Mouse (Mus musculus) ES-E14 (cell line): Measurements from ENCODE around the gene Fnbp1l. TPM values are rescaled to one million over a fixed set of nuclear protein-coding genes. Genes with fewer than 3 reads are reported as not detected.

Experiments used
- DNase-seq: peaks from one replicate; pipeline ENCODE4 v3.0.0-alpha.2; 2013; ENCODE audit warnings: low read depth, low spot score
- H3K27ac ChIP-seq: 2 replicates; pipeline ENCODE4 v1.5.1; 2012; ENCODE audit warnings: low read depth, mild to moderate bottlenecking, low read length, moderate library complexity, mixed read lengths; ENCODE audit not compliant: poor library complexity, insufficient read depth, severe bottlenecking
- H3K36me3 ChIP-seq: 2 replicates; pipeline ENCODE4 v1.6.1; 2012; ENCODE audit warnings: mild to moderate bottlenecking, low read length, moderate library complexity, mixed read lengths; ENCODE audit not compliant: control insufficient read depth, poor library complexity, insufficient read depth, severe bottlenecking
- H3K4me1 ChIP-seq, 2 experiments: fragments of 150-350 bp in 1 of 2; sonication (generic) in 1 of 2; 2 replicates each; pipeline ENCODE4 v1.6.1; 2012; ENCODE audit warnings: low read length in 2 of 2, mild to moderate bottlenecking in 1 of 2, mixed read lengths in 1 of 2; ENCODE audit not compliant: control insufficient read depth in 2 of 2, insufficient read depth in 2 of 2, poor library complexity in 1 of 2
- H3K4me3 ChIP-seq, 2 experiments: fragments of 150-350 bp in 1 of 2; sonication (generic) in 1 of 2; 2 replicates each; pipeline ENCODE4 v1.5.1; 2012; ENCODE audit warnings: low read length in 2 of 2, low read depth in 1 of 2, mild to moderate bottlenecking in 1 of 2, mixed read lengths in 1 of 2; ENCODE audit not compliant: insufficient read depth in 1 of 2, poor library complexity in 1 of 2, severe bottlenecking in 1 of 2
- H3K9ac ChIP-seq: 2 replicates; pipeline ENCODE4 v1.6.1; 2012; ENCODE audit warnings: low read depth, mild to moderate bottlenecking, low read length, mixed read lengths; ENCODE audit not compliant: poor library complexity, insufficient read depth, severe bottlenecking
- H3K9me3 ChIP-seq: fragments of 150-350 bp; sonication (generic); 2 replicates; pipeline ENCODE4 v1.6.1; 2012; ENCODE audit warnings: low read depth, mild to moderate bottlenecking, low read length; ENCODE audit not compliant: control insufficient read depth, insufficient read depth
- CHD2 ChIP-seq: IDR thresholded peaks from 2 replicates; pipeline ENCODE4 v1.6.1; 2014; ENCODE audit warnings: mild to moderate bottlenecking, low read depth, low read length, inconsistent platforms
- HCFC1 ChIP-seq: IDR thresholded peaks from 2 replicates; pipeline ENCODE4 v1.6.1; 2012; ENCODE audit warnings: low read length, inconsistent platforms, borderline replicate concordance; ENCODE audit not compliant: insufficient read depth
- MAFK ChIP-seq: IDR thresholded peaks from 2 replicates; pipeline ENCODE4 v1.6.1; 2014; ENCODE audit warnings: mild to moderate bottlenecking, low read depth, low read length, inconsistent platforms; ENCODE audit not compliant: insufficient read depth
- ZC3H11A ChIP-seq: IDR thresholded peaks from 2 replicates; pipeline ENCODE4 v1.6.1; 2012; ENCODE audit warnings: low read depth, mild to moderate bottlenecking, inconsistent platforms, low read length, borderline replicate concordance
- ZNF384 ChIP-seq: IDR thresholded peaks from 2 replicates; pipeline ENCODE4 v1.6.1; 2012; ENCODE audit warnings: low read depth, low read length, inconsistent platforms
- in situ Hi-C, 2 experiments: fragments of 600-800 bp; cut with MboI; formaldehyde crosslinking; loops; one replicate each; pipeline ENCODE4 v1.15.1; 2025; ENCODE audit warnings: low sequenced_read_pairs in 2 of 2, inconsistent platforms in 1 of 2; ENCODE audit not compliant: unreplicated experiment in 2 of 2
- total RNA-seq: library from RNA; depleted of rRNA; stranded (reverse); fragments of 300-350 nt; gene quantifications from 2 replicates; pipeline ENCODE4 v1.2.3, GENCODE M21; 2012

Fnbp1l gene
- total RNA-seq, 1 experiment: 25.5 TPM

DNA sequence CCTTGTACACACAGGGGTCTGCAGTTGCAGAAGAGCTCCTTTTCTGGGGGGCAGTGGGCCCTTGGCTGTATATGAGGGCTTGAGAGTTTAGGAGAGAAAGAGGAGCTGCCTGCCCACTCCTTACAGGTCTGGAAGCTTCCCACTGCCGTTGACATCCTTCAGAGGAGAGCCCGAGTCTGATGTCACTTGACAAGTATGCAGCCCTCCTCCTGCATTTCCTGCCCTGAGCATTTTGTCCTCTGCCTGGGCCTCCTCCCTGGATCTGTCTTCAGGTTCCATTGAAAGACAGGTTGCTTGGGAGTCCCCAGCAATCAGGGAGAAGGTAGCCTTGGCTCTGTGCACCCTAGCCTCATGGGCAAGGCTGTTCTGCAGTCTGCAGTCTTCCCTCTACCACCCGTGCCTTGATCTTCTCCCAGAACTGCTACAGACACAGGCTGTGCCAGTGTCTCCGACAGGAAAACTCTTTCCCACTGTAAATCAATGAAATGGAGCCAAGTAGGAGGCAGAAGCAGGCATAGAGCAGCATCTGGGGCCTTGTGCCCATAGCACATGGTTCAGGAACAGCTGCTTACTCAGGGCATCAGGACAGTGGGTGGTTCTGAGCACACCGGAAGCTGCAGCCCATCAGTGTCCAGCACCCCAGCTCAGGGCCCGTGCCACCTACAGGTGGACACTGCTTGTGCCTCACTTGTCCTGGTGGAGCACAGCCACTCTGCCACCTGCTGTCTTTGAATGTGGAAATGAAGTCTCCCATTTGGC is 103.8 kb downstream of the Fnbp1l start:
- in situ Hi-C loops: no loop called here
- H3K4me1 ChIP-seq: peaks cover 3% of the 10 kb centered on the region in 2 experiments; a peak in 2 of 4 replicates

DNA sequence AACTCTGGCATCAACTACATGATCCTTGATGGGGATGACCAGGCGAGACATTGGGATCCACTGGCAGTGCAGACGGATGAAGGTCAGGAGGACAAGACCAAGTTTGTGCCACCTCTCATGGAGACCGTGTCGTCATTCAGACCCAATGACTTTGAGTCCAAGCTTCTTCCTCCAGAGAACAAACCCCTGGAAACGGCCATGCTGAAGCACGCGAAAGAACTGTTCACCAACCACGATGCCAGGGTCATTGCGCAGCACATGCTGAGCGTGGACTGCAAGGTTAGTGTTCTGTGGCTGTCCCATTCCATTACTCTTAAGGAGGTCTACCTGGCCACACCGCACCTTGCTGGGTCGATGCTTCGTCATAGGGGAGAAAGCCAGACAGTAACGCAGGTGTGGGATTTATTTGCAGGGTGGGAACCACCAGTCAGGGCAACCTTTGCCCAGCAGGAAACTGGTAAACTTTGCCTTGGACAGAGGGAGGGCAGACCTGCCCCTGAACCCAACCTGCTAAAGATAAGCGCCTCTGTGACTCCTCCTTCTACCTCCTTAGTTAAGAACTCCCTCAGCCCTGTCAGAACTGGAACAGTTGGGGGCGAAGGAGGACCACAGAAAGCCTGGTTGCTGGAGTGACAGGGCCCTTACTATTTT is 106.7 kb downstream of the Fnbp1l start:
- Histone ChIP-seq H3K36me3 (peaks cover 38% of the 10 kb centered on the region), H3K4me1 (peaks cover 3 to 8% of the 10 kb centered on the region in 2 experiments; a peak in 2 of 4 replicates), H3K9ac (no peak overlapping the region), H3K27ac (no peak overlapping the region), H3K4me3 (no peak overlapping the region), H3K9me3 (no peaks in the 10 kb centered on the region)
- DNase-seq: no peak
- TF ChIP-seq ZNF384 (no peak), HCFC1 (no peak), CHD2 (no peak), MAFK (no peak), ZC3H11A (no peak)
- in situ Hi-C loops: no loop called here

More for the DNA sequence above, 103.8 kb downstream of the Fnbp1l start:
- H3K36me3 ChIP-seq: peaks cover 49% of the 10 kb centered on the region
- H3K4me3 ChIP-seq: no peak overlapping the region
- no peak for TF ChIP-seq ZNF384
- no peak for TF ChIP-seq CHD2
- no peak for TF ChIP-seq MAFK
- no peak for TF ChIP-seq HCFC1
- no peak for TF ChIP-seq ZC3H11A
- no peak overlapping the region for H3K27ac ChIP-seq
- DNase-seq: no peak
- no peaks in the 10 kb centered on the region for H3K9me3 ChIP-seq
- no peak overlapping the region for H3K9ac ChIP-seq

GRCm38 (mm10) chr3:122511721-122512619 is 107.5 kb downstream of the Fnbp1l start:
- Histone ChIP-seq H3K4me1 (peaks cover 3 to 8% of the 10 kb centered on the region in 2 experiments; a peak in 2 of 4 replicates), H3K36me3 (peaks cover 32% of the 10 kb centered on the region), H3K9ac (no peak overlapping the region), H3K9me3 (no peaks in the 10 kb centered on the region), H3K27ac (no peak overlapping the region), H3K4me3 (no peak overlapping the region)
- no peak for TF ChIP-seq ZC3H11A
- no peak for TF ChIP-seq MAFK
- TF ChIP-seq HCFC1: no peak
- TF ChIP-seq ZNF384: no peak
- no peak for TF ChIP-seq CHD2
- DNase-seq: no peak
- in situ Hi-C loops: no loop called here

- TF ChIP-seq MAFK: no peak
- TF ChIP-seq ZNF384: no peak
- TF ChIP-seq ZC3H11A: no peak
- TF ChIP-seq HCFC1: no peak
- no peak for TF ChIP-seq CHD2
- Histone ChIP-seq H3K27ac (no peak overlapping the region), H3K36me3 (peaks cover 24% of the 10 kb centered on the region), H3K9me3 (no peaks in the 10 kb centered on the region), H3K9ac (no peak overlapping the region), H3K4me3 (no peak overlapping the region), H3K4me1 (peaks cover 3 to 8% of the 10 kb centered on the region in 2 experiments; a peak in 2 of 4 replicates)
- DNase-seq: no peak
- in situ Hi-C loops: no loop called here
These were observed 108.6 kb downstream of the Fnbp1l start for GRCm38 (mm10) chr3:122510932-122511331.
